Mouse (Mus musculus) G1E (cell line): ENCODE results near the gene Tshz2. TPM values are rescaled to one million over a fixed set of nuclear protein-coding genes. Genes with fewer than 3 reads are reported as not detected.

Experiments
- ATAC-seq: 2 replicates; pipeline ENCODE4 v1.8.0; 2016; ENCODE audit warnings: mild to moderate bottlenecking; ENCODE audit not compliant: insufficient number of reproducible peaks, poor library complexity, low FRiP score, severe bottlenecking; ENCODE audit errors: extremely low read depth
- DNase-seq: peaks from one replicate; pipeline ENCODE4 v3.0.0; 2012; ENCODE audit warnings: low spot score
- H3K27me3 ChIP-seq: 2 replicates; pipeline ENCODE4 v1.6.1; 2012; ENCODE audit warnings: mild to moderate bottlenecking, low read length, inconsistent platforms; ENCODE audit not compliant: insufficient read depth
- H3K36me3 ChIP-seq: replicated peaks from 2 replicates; pipeline ENCODE3; 2012; ENCODE audit warnings: mild to moderate bottlenecking, inconsistent platforms
- H3K4me1 ChIP-seq: 2 replicates; pipeline ENCODE4 v1.6.1; 2012; ENCODE audit warnings: low read depth, low read length, inconsistent platforms, mixed read lengths; ENCODE audit not compliant: insufficient read depth
- H3K4me3 ChIP-seq: 2 replicates; pipeline ENCODE4 v1.5.1; 2012; ENCODE audit warnings: low read depth, mild to moderate bottlenecking, inconsistent platforms, low read length, moderate library complexity, mixed read lengths
- H3K9me3 ChIP-seq: replicated peaks from 2 replicates; pipeline ENCODE4 v1.6.1; 2012; ENCODE audit warnings: inconsistent platforms
- CTCF ChIP-seq: IDR thresholded peaks from 2 replicates; pipeline ENCODE4 v1.5.1; 2012; ENCODE audit warnings: low read depth, low read length, inconsistent platforms, mixed read lengths
- GATA1 ChIP-seq: IDR thresholded peaks from 2 replicates; pipeline ENCODE4 v1.6.1; 2012; ENCODE audit warnings: borderline replicate concordance, low read length, inconsistent platforms, mixed read lengths
- GATA2 ChIP-seq: IDR thresholded peaks from 2 replicates; pipeline ENCODE4 v1.6.1; 2012; ENCODE audit warnings: low read depth, low read length, inconsistent platforms, borderline replicate concordance
- POLR2AphosphoS5 ChIP-seq: IDR thresholded peaks from 2 replicates; pipeline ENCODE4 v1.6.1; 2012; ENCODE audit warnings: low read depth, low read length, inconsistent platforms; ENCODE audit not compliant: insufficient replicate concordance
- TAL1 ChIP-seq: conservative IDR thresholded peaks from 2 replicates; pipeline ENCODE4 v1.6.1; 2012; ENCODE audit warnings: low read depth, low read length, inconsistent platforms, mixed read lengths
- polyA plus RNA-seq: library from polyadenylated mRNA; stranded (reverse); fragments of >175 nt; gene quantifications from 2 replicates; pipeline ENCODE4 v1.2.3, GENCODE M21; 2012
- total RNA-seq, 2 experiments: library from RNA; stranded (forward) in 1 of 2; stranded (reverse) in 1 of 2; fragments of 200-1000 nt in 1 of 2; fragments of >200 nt in 1 of 2; fragmentation: Nextera tagmentation in 1 of 2; gene quantifications; 2 replicates each; pipeline ENCODE4 v1.2.3; 2014 to 2017

Gene Tshz2
- total and polyA plus RNA-seq, 3 experiments, result 0.16 TPM; not detected in 2

DNA sequence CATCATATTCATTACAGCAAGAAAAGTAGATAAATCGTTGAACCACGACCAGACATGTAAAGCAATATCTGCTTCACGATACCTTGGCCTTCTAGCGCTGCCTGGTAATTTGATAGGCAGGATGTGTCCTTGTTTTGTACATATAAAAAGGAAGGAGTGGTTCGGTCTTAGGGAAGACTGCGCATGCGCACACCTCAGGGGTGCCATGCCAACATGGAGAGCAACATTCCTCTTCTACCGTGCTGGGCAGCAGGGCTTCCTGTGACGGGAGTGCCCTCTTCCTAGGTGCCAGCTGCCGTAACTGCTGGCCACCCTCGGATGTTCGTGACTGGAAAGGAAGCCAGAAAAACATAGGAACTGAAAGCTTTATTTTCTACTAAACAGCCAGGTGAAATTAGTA is 172.7 kb downstream of the Tshz2 start:
- TF ChIP-seq GATA1 (no peak), TAL1 (no peak), GATA2 (no peak), POLR2AphosphoS5 (no peak), CTCF (no peak)
- ATAC-seq, result no peak
- H3K9me3 ChIP-seq, result peaks cover 85% of the 10 kb centered on the region
- H3K4me3 ChIP-seq, result no peak overlapping the region
- H3K27me3 ChIP-seq, result no peaks in the 10 kb centered on the region
- H3K4me1 ChIP-seq, result no peaks in the 10 kb centered on the region
- no peak for DNase-seq
- H3K36me3 ChIP-seq, result no peaks in the 10 kb centered on the region

DNA sequence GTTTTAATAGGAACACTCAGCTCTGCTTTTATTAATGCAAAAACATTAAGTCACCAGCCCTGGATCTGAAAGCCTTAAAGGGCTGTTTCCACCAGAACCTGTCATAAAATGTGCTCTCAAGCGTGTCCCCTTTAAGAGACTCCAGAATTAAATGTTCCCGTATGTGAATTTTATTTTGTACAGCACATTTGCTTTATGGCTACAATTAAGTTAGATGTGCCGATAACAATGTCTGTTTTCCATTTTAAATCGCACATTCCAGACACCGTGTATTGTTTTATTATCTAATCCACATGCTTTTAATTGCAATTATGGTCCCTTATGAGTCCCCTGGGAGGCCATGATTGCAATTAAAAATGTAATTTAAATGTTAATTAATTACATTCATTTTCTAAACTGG is 178.8 kb downstream of the Tshz2 start:
- H3K9me3 ChIP-seq, result peaks cover 79% of the 10 kb centered on the region
- ATAC-seq, result no peak
- DNase-seq, result no peak
- no peak overlapping the region for H3K4me3 ChIP-seq
- no peaks in the 10 kb centered on the region for H3K36me3 ChIP-seq
- H3K4me1 ChIP-seq, result no peaks in the 10 kb centered on the region
- TF ChIP-seq GATA1, result no peak
- TF ChIP-seq GATA2, result no peak
- TF ChIP-seq TAL1, result no peak
- TF ChIP-seq POLR2AphosphoS5, result no peak
- TF ChIP-seq CTCF, result no peak
- H3K27me3 ChIP-seq, result no peaks in the 10 kb centered on the region; the same call in 1 of the 2 replicates

DNA sequence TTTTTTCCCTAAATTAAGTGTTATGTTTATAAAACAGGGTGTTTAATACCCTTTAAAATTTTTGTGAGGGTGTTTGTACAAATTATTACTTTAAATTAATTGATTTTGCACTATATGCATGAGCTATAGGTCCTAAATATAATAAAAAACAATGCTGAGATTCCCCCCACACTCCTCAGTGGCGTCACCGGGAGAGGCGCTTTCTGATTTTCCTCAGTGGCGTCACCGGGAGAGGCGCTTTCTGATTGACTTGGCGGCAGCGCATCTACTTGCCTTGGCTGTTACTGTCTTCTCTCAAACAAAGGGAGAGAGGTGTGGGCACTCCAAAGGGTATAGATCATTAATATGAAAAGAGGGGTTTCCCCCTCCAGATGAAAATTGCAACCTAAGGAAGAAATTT is 179.2 kb downstream of the Tshz2 start:
- H3K4me1 ChIP-seq, result no peaks in the 10 kb centered on the region
- no peaks in the 10 kb centered on the region; the same call in 1 of the 2 replicates for H3K27me3 ChIP-seq
- no peak overlapping the region for H3K4me3 ChIP-seq
- TF ChIP-seq GATA2 (no peak), GATA1 (no peak), POLR2AphosphoS5 (no peak), TAL1 (no peak), CTCF (no peak)
- H3K36me3 ChIP-seq, result no peaks in the 10 kb centered on the region
- H3K9me3 ChIP-seq, result peaks cover 78% of the 10 kb centered on the region
- ATAC-seq, result no peak
- DNase-seq, result no peak

DNA sequence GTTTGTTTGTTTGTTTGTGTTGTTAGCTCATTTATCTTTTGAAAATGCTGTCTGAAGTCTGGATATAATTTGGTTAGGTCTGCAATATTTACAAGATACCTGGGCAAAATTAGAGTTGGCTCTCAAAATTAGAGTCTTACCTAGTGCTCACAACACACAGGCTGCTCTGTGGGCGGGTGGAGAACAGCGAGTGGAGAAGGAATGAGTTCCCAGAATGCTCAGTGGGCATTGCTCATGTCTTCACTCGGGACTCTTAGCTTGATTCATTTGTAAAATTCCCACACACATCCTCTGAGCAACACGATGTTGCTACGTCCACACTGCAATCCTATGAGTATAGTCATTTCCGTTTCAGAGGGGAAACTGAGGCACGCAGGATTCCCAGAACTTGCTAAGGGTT is 180.1 kb downstream of the Tshz2 start:
- Histone ChIP-seq H3K4me3 (no peak overlapping the region), H3K9me3 (peaks cover 72% of the 10 kb centered on the region), H3K4me1 (no peaks in the 10 kb centered on the region), H3K36me3 (no peaks in the 10 kb centered on the region), H3K27me3 (no peaks in the 10 kb centered on the region; the same call in 1 of the 2 replicates)
- ATAC-seq (no peak), DNase-seq (no peak)
- no peak for TF ChIP-seq GATA1
- TF ChIP-seq CTCF, result no peak
- no peak for TF ChIP-seq TAL1
- TF ChIP-seq POLR2AphosphoS5, result no peak
- TF ChIP-seq GATA2, result no peak

DNA sequence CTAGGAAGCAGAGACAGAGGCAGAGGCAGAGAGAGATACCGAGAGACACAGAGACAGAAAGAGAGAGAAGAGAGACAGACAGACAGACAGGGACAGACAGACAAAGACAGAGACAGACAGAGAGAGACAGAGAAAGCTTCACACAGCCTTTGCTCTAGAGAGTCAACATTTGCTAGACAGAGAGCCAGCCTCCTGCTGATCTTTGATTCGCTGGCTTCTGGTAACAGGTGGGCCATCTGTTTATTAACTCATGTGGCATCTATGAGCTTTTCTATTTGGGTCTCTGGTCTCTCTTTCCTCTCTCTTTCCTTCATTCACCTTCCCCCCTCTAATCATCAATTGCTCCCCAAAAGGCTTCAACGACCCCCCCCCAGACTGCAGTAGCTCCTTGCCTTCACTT is 181.5 kb downstream of the Tshz2 start:
- no peak for TF ChIP-seq POLR2AphosphoS5
- TF ChIP-seq CTCF, result no peak
- TF ChIP-seq TAL1, result no peak
- TF ChIP-seq GATA1, result no peak
- TF ChIP-seq GATA2, result no peak
- Histone ChIP-seq H3K36me3 (no peaks in the 10 kb centered on the region), H3K9me3 (peaks cover 70% of the 10 kb centered on the region), H3K4me3 (no peak overlapping the region), H3K4me1 (no peaks in the 10 kb centered on the region), H3K27me3 (no peaks in the 10 kb centered on the region; the same call in 1 of the 2 replicates)
- DNase-seq, result no peak
- no peak for ATAC-seq

DNA sequence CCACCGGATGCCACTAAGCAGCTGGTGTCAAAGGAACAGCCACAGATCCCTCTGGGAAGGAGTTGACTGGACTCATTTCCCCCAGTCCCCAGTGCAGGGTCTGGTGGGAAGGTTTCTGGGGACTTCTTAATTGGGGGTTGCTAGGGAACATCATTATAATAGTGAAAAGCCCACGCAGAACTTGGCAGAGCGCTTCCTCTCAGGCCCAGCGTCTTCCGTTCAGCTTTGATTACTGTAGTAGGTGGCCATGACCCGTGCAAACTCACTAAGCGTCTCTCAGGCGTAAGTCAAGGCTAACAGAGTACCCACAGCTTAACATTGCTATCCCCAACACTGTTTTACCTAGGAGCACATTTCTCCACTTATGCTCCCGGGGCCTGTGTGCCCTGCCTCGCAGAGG is 181.9 kb downstream of the Tshz2 start:
- peaks cover 69% of the 10 kb centered on the region for H3K9me3 ChIP-seq
- H3K36me3 ChIP-seq, result no peaks in the 10 kb centered on the region
- no peaks in the 10 kb centered on the region; the same call in 1 of the 2 replicates for H3K27me3 ChIP-seq
- ATAC-seq (no peak), DNase-seq (no peak)
- TF ChIP-seq GATA1 (no peak), GATA2 (no peak), TAL1 (no peak), POLR2AphosphoS5 (no peak), CTCF (no peak)
- no peak overlapping the region for H3K4me3 ChIP-seq
- H3K4me1 ChIP-seq, result no peaks in the 10 kb centered on the region

DNA sequence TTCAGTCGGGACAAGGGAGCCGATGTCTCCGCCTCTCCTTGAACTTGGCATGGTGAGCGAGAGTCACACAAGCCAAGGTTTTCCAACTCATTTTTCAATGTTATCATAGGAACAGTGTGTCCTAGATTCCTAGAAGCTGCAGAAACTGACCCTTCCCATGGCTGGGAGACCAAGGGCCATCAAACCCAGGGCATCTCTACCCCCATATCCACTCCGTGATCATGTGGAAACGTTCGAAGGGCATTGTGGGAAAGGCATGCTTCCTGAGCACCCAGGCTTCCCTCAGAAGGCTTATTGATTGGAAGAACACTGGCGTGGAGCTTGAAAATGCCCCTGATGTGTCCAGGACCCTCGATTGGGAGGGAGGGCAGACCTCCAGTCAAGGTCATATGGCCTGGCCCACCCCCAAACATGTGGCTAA is 188.2 kb downstream of the Tshz2 start:
- Histone ChIP-seq H3K9me3 (peaks cover 83% of the 10 kb centered on the region), H3K4me3 (no peak overlapping the region), H3K4me1 (no peaks in the 10 kb centered on the region), H3K36me3 (no peaks in the 10 kb centered on the region), H3K27me3 (no peaks in the 10 kb centered on the region)
- TF ChIP-seq GATA2 (no peak), CTCF (no peak), POLR2AphosphoS5 (no peak), TAL1 (no peak), GATA1 (no peak)
- no peak for DNase-seq
- no peak for ATAC-seq
